Mouse (Mus musculus) brain, embryonic 14.5 days (tissue): ENCODE results near the gene Trmt2b. TPM values are rescaled to one million over a fixed set of nuclear protein-coding genes. Genes with fewer than 3 reads are reported as not detected.
A peak's percentile ranks its signal among the peaks of the same experiment; 100 is the strongest.
"Not testable (repeated sequence)": the region's sequence is repeated elsewhere in the genome, so short reads cannot be mapped to it uniquely, and the experiment has no call there.

Experiments
- DNase-seq: peaks from one replicate; pipeline ENCODE4 v3.0.0-alpha.2; 2011; ENCODE audit warnings: low read depth
- CTCF ChIP-seq: fragments of 200-500 bp; IDR thresholded peaks from 2 replicates; pipeline ENCODE4 v1.5.1; 2012; ENCODE audit warnings: inconsistent platforms, mild to moderate bottlenecking, moderate library complexity, borderline replicate concordance; ENCODE audit not compliant: insufficient read depth, insufficient read length; ENCODE audit errors: extremely low read depth
- POLR2A ChIP-seq: fragments of 200-500 bp; IDR thresholded peaks from 2 replicates; pipeline ENCODE4 v1.6.1; 2012; ENCODE audit warnings: mild to moderate bottlenecking, inconsistent platforms, borderline replicate concordance; ENCODE audit not compliant: poor library complexity, insufficient read depth, insufficient read length, severe bottlenecking; ENCODE audit errors: extremely low read depth
- polyA plus RNA-seq: library from polyadenylated mRNA; depleted of rRNA; stranded (reverse); fragments of >200 nt; gene quantifications from 2 replicates; pipeline ENCODE4 v1.2.3, GENCODE M21; 2012; rRNA removed

The Trmt2b gene
- polyA plus RNA-seq, 1 experiment = 5.6 TPM

DNA sequence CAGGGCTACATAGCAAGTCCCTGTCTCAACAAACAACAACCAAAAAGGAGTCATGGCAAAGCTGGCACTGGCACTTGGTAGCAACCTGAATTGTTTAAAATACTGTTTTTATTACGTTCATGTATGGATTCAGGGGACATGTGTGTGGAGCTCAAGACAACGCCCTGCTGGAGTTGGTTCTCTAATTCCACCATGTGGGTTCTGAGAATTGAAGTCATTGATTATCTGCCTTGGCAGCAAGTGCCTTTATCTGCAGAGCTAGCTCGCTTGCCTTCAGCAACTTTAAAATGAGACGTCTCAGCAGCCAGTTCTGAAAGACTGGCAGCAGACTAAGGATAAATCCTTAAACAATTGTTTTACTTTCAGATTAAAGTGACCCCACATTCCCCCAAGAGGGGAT lies 58.6 kb downstream of the Trmt2b start:
- DNase-seq = peak; percentile 2
- no peak for TF ChIP-seq CTCF
- TF ChIP-seq POLR2A = no peak

DNA sequence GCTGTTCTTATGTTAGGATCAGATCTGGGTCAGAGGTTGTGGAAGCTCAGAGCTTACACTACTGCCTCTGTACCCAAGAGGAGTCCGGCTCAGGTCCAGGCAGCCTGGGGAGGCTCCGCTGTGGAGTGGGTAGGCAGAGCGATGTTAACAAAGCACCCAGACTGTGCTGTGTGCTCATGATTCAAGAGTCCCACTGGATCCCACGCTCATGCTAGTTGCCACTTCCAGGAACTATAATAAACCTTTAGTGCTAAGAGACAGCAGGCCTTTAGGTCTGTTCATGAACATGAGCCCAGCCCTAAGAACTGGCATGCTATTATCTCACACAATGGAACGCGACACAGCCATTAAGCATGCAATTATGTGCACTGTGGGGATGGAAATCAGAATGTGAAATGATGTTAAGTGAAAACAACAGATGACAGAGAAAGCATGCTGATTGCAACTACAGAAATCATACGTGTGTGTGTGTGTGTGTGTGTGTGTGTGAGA lies 65.6 kb downstream of the Trmt2b start:
- TF ChIP-seq CTCF (no peak), POLR2A (no peak)
- peak; percentile 42 for DNase-seq

GRCm38 (mm10) chrX:134208491-134208890 lies 68.3 kb downstream of the Trmt2b start:
- DNase-seq = no peak

DNA sequence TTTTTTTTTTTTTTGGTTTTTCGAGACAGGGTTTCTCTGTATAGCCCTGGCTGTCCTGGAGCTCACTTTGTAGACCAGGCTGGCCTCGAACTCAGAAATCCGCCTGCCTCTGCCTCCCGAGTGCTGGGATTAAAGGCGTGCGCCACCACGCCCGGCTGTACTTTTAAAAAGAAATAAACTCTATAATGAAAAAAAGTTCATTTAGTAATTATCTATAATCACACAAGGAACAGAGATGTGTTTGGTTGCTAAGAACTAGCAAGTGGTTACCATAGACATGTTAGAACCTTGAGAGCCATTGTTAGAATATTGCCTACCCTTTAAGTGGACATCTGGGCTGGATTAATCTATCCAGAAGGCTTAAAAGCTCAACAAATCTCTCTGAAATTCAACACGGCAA lies 89.6 kb downstream of the Trmt2b start, which contains the start of gene Arl13a:
Arl13a (plus strand) TSS at position 301 of the 400 bp plus-strand sequence.
- not testable (repeated sequence) for DNase-seq

More at GRCm38 (mm10) chrX:134208491-134208890, 68.3 kb downstream of the Trmt2b start:
- TF ChIP-seq CTCF = no peak
- TF ChIP-seq POLR2A = no peak

- TF ChIP-seq POLR2A (no peak), CTCF (no peak)
- no peak for DNase-seq
These were observed 102.1 kb downstream of the Trmt2b start for GRCm38 (mm10) chrX:134174699-134175098.

Other genes with a start within 250 kb of the Trmt2b start
- gene Cstf2, start 217.8 kb downstream of the Trmt2b start, polyA plus RNA-seq = 80.8 and 84.3 TPM in 2 replicates
- gene Xkrx, start 114.9 kb downstream of the Trmt2b start, polyA plus RNA-seq = 0.78 and 1.1 TPM in 2 replicates
- not detected in 2 replicates for gene Arl13a, start 89.5 kb downstream of the Trmt2b start, polyA plus RNA-seq
- 0.04 TPM in 1 of 2 replicates, not detected in the other for gene Nox1, start 55.0 kb downstream of the Trmt2b start, polyA plus RNA-seq
- 56.7 and 88.4 TPM in 2 replicates for gene Tmem35a, start 18.2 kb upstream of the Trmt2b start, polyA plus RNA-seq
- 5.6 and 10.9 TPM in 2 replicates for gene Cenpi, start 31.1 kb upstream of the Trmt2b start, polyA plus RNA-seq
- 32.4 and 42.6 TPM in 2 replicates for gene Drp2, start 127.6 kb upstream of the Trmt2b start, polyA plus RNA-seq
- 0.03 and 0.14 TPM in 2 replicates for gene Taf7l, start 199.5 kb upstream of the Trmt2b start, polyA plus RNA-seq